Mouse (Mus musculus) adrenal gland, postnatal 25 days (tissue): ENCODE measurements at regions not wholly inside any gene's neighbourhood (a gene's known extent, or its start where the extent isn't known, plus 50 kb on each side); places are given as distances from the start of the nearest gene placed in this dataset.

ENCODE experiments used
- DNase-seq: peaks from one replicate; pipeline ENCODE4 v3.0.0; 2021; ENCODE audit warnings: mixed read lengths

- no peak for DNase-seq
These were observed 392.5 kb upstream of the Tenm3 start for GRCm38 (mm10) chr8:49236021-49236821.

- DNase-seq = no peak
These were observed 380.2 kb upstream of the Tenm3 start for GRCm38 (mm10) chr8:49223841-49224420.

DNA sequence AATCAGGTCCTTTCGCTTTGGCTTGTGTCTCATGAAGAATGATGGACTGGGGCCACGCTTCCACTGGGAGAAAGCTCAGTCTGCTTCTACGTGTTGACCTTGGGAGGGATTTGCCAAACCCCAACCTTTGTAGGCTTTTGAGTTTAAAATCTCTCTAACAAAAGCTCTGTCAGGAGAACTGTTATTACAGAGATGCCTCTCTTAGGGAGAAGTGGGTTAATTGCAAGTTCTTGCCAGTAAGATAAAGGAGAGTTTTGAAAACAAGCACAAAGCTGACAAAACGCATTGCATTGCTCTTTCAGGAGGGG is 351.5 kb upstream of the Tenm3 start:
- no peak for DNase-seq

- no peak for DNase-seq
These were observed 351.0 kb upstream of the Tenm3 start for GRCm38 (mm10) chr8:49194592-49195332.

- DNase-seq = no peak
These were observed 343.1 kb upstream of the Tenm3 start for GRCm38 (mm10) chr8:49186853-49187252.

DNA sequence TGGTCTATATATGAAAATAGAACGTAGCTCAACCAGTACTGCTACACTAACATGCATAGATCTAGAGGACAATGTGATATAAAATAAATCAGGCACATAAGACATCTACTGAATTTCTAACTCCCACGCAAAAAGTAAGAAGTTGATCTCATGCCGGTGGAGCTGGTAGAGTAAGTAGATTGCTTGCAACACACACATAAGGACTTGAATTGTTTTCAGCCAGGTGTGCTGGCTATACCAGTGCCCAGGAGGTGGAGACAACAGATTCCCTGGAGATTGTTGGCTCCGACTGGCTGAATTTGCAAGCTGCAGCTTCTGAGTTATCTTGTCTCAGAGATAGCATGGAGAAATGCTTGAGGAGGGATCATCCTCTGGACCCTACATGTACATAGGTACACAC is 331.6 kb upstream of the Tenm3 start:
- no peak for DNase-seq

- DNase-seq = no peak
These were observed 331.2 kb upstream of the Tenm3 start for GRCm38 (mm10) chr8:49174956-49175355.

GRCm38 (mm10) chr8:49159318-49159717 is 315.6 kb upstream of the Tenm3 start:
- no peak for DNase-seq

- no peak for DNase-seq
These were observed 314.4 kb upstream of the Tenm3 start for GRCm38 (mm10) chr8:49158201-49158600.

GRCm38 (mm10) chr8:49136503-49137044 is 292.8 kb upstream of the Tenm3 start:
- DNase-seq = no peak

GRCm38 (mm10) chr8:49109095-49109494 is 265.3 kb upstream of the Tenm3 start:
- no peak for DNase-seq

- DNase-seq = no peak
These were observed 264.9 kb upstream of the Tenm3 start for GRCm38 (mm10) chr8:49108665-49109064.

GRCm38 (mm10) chr8:49106531-49106930 is 262.8 kb upstream of the Tenm3 start:
- no peak for DNase-seq

GRCm38 (mm10) chr8:49101156-49101555 is 257.4 kb upstream of the Tenm3 start:
- no peak for DNase-seq

DNA sequence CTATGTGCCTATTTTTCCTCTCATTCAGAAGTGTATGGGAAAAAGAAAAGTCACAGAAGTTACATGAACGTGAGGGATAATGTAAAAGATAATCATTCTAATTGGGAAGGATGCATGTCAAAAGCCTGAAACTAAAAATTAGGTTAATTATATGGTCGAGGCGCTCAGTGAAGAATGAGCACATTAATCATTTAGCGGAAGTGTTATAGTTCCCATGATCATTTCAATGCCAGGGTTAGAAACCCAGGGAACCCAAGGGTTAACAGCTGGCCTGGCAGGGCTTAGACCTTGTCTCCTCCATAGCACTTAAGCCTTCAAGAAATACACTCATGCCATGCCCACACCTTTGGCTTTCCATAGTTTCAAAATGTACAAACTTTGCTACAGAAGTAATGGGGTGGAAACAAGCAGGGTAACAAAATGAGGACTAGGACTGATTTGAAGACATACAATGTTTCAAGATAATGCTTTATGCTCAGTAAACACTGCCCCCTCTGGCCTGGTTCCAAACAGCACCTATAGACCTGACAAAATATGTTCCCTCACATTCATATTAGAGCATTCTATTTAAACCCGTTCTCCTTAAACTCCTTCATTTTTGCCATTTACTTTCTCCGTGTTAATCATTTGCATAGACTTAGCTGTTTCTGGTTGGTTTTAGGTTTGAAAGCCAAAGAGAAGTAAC is 240.6 kb upstream of the Tenm3 start:
- no peak for DNase-seq

DNA sequence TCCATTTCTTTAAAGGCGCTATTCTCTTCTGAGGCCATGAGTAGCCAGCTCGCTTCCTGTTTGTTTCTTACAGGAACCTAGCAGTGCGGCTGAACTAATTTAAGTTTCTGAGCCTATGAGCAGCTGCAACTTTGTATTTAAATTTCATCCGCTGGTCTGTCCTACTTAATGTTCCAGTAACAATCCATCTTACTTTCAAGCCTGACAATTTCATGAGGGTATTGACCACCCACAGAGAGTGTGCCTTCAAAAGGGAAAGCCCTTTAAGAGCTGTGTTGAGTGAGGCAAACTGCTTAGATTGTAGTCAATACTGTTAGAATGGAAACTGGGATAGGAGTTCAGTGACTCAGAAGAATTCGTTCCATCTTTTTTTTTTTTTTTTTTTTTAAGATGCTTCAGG is 225.7 kb upstream of the Tenm3 start:
- no peak for DNase-seq

- DNase-seq = no peak
These were observed 219.5 kb upstream of the Tenm3 start for GRCm38 (mm10) chr8:49063256-49063655.

DNA sequence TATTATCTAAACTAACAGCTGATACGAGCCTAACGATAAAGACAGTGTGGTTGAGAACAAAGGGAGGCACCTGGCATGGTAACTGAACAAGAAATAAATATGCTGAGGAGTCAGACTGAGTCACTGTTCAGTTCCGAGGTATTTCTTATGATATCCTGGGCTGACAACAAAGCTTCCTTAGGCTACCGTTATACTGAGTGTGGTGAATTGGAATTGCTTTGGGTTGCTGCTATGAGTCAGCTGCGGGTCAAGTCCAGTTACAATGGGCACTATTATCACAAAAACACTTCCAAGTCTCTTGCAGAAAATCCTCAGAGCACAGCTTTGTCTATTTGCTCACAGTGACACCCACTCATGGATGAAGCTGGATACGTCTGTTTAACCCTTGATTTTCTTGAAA is 199.5 kb upstream of the Tenm3 start:
- no peak for DNase-seq

- no peak for DNase-seq
These were observed 192.4 kb upstream of the Tenm3 start for GRCm38 (mm10) chr8:49035970-49036700.

DNA sequence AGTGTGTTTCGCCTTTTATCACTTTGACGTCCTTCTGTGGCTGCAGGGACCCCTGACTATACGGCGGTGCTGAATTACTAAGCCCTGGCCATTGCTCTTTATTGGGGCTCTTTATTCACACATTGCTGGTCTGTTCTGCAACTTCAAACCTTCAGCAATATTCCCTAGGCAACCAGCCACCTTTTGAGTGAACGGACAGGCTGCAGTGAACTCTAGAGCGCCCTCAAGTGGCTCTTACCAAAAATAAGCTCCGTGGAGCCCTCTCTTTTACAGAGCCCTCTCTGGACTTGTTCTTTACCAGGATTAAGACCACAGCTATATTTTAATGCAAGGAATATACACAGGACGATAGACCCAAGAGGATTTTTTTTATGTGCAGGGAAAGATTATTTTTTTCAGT is 191.8 kb upstream of the Tenm3 start:
- DNase-seq = peak; percentile 7

DNA sequence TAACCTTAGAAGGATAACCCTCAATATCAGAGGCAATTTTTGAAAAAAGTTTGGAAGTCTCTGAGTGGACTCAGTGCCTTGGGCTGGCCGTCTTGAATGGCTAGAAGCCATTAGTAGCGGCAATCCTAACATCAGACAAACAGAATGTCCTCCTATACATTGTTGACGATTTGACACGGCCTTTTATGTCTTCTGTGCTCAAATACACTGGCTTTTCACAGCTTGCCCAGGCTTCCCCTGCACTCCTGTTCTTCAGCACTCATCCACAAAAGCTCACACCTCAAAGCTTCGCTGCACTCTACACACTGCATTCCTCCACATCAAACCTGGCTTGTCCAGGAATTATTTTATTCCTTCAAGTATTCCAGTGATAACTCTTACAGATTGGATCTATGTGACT is 186.5 kb upstream of the Tenm3 start:
- DNase-seq = no peak

GRCm38 (mm10) chr8:49017741-49018140 is 174.0 kb upstream of the Tenm3 start:
- DNase-seq = no peak
